Mouse (Mus musculus): ENCODE results near the gene Susd4.

The Susd4 gene

DNA sequence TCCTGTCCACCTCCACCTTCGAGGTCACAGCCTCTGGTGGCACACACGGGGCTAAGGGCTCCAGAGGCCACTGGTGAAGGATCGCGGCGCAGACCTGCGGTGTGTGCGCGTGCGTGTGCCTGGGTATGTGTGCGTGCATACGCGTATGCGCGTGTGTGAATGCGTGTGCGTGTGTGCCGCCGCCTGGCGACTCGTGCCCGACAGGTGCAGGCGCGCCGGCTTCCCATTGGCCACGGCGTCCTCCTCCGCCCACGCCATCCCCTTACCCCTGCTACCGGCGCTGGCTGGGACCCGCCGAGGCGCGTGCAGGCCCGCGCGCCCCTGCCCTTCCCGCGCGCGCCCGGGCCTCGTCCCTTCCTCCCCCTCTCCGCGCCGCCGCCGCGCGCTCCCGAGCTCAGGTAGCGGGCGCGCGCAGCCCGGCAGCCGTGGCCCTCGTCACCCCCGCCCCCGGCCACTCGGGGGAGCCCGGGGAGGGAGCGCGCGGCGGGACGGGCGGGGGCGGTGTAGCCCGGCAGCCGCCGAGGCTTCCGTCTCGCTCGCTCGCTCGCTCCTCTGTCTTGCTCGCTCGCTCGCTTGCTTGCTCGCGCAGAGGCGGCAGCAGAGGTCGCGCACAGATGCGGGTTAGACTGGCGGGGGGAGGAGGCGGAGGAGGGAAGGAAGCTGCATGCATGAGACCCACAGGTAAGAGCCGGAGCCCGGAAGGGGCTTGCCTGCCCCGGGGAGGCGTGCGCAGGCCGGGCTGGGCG is at the start of gene Susd4:
TSS of gene Susd4 (plus strand) at position 145 of the 746 bp plus-strand sequence.
- DNase-seq (ENCODE audit: low spot score) = no peak

DNA sequence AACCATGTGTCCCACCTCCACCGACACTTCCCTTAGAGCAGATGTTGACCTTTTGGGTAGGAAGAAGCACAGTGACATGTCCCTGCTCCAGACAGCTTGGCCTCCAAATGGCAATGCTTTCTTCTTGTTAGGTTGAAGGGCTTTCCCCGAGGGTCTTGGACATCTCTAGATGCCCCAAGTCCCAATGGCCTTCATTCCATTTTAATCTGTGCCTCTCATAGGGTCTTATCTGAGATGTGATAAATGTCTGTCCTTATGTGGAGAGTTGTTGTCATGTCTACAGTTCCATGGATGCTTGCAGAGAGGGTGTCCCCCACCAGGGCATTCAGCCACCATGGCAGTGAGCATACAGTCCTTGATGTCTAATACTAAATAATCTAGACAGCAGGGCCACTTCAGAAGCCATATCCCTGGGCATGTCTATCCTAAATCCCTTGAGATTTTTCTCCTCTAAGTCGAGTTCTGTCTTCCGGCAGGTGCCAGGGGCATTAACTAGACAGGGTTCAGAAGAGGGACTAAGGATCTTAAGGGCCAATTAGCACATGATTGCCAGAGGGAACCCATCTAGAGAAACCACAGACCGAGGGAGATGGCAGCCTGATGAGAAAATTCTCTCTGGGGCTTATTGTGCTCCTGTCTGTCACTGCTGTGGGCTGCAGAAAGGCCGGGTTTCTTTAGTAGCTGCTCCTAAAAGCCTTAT is 49.3 kb upstream of the Susd4 start:
- no peak for DNase-seq (ENCODE audit: low spot score)

DNA sequence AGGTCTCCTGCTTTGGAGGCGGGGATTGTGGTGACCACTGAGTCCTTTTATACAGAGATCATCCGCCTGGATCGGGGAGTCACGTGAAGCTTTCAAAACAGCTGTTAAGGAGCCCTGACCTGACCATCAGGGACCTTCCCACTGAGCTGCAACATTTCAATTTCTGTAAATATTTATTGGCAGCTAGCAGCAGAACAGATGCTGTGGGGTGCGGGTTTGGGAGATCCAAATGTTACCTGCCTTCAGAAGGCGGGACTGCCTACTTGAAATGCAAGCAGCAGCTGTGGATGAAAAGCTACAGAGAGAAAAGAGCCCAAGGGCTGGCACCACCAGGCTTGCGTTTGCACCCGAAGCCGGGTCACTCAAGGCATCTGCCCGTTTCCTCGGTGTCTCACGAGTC is 36.1 kb upstream of the Susd4 start:
- no peak for DNase-seq (ENCODE audit: low spot score)

DNA sequence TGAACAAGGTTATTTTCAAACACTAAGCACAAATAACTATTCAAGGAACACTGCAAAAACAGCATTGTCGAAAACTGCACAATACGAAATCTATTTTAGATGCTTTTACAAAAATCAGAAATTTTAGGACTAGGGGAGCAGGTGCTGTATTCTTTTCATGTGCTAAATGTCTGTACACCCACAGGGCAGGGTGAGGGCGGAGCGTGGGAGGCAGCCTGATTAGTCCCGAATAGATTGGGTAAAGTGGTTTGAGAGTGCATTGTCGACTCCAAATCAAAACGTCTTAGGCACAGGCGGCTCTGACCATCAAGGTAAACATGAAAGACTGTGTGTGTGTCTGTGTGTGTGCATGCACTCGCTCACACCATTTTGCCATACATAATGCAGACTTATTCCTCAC is 34.7 kb upstream of the Susd4 start:
- no peak for DNase-seq (ENCODE audit: low spot score)

DNA sequence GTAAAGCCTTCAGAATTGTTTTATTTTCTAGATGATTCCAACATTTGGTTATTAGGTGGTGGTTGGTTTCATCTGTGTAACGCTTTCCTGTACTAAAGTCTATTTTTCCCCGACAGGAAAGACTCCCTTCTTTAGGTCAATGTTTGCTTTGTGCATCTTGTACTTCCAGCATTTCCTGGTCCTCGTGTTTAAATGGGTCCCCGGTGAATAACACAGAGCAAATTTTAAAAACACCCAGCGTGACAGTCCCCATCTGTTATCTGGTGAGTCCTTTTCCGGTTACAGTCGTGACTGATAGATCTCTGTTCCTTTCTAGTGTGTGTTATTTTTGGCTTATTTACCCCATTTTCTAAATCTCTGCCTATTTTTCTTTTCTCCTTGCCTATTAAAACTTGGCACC is 31.0 kb upstream of the Susd4 start:
- DNase-seq (ENCODE audit: low spot score) = no peak

DNA sequence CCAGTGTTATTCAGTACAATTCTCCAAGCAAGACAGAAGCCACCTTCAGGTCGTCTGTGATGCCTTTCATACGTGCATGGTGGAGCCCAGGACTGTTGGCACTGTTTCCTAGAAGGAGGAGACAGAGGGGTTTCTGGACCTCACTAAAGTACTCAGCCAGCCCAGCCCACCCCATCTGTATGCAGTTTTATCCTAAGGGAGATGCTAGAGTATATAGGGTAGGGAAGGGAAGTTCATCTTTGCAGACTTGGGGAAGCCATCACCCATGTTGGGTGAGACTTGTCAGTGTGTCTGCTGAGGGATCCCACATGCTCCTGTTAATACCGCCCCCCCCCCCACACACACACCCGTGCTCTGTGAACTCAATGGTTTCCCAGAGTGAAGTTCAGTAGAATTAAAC is 27.8 kb upstream of the Susd4 start:
- DNase-seq (ENCODE audit: low spot score) = no peak

DNA sequence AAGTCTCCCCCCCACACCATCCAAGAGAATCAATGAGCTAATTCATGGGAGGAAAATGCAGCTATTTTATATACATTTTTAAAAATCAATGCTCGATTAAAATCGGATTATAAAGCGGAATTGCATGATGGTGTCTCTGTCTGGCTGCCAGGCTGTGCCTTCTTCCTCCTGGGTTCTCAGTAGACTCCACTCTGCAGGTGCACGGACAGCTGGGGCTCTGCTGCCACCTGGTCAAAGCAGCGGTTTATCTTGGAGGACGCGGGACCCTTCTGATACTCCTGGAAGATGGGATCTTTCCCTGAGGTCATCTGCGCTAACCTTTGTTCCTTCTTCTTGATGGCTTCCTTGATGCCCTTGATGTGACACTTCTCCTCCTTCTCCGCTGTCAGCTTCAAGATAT is 16.6 kb upstream of the Susd4 start:
- no peak for DNase-seq (ENCODE audit: low spot score)

DNA sequence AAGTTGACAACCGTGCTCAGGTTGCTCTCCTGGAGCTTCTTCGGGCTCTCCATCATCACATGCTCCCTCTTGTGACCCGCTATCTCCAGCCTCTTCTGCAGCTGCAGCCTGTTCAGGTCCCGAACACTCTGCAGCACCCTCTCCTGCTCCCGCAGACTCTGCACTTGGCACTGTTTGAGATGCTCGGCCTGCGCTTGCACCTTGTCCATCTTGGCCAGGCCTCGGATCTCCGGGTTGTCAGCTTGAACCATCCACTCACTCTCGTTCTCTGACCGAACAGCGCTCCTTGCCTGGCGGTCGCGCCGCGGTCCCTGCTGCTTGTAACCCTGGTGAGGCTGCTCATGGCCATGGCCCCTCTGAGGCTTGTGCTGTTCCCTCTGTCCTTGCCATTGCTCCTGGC is 15.8 kb upstream of the Susd4 start:
- DNase-seq (ENCODE audit: low spot score) = no peak

DNA sequence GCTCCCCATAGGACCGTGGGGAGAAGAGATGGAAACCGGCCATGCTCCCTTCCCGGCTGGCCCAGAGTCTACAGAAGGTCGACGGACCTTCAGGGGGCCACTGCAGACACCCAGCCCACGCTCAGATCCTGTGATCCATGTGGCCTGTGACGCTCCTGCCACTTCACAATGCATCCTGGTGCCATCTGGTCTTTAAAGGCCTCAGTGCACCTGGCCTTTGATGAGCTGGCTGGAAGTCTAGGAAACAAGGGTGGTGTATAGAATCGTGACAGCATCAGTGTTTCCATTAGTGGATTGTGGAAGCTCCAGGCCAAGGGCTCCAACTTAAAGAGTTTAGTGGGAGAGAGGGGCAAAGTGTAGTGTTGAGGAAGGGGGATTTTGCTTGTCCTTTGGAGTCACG is 14.6 kb upstream of the Susd4 start, which contains the start of gene Ccdc185:
TSS of gene Ccdc185 (minus strand) at position 101 of the 400 bp plus-strand sequence.
- no peak for DNase-seq (ENCODE audit: low spot score)

DNA sequence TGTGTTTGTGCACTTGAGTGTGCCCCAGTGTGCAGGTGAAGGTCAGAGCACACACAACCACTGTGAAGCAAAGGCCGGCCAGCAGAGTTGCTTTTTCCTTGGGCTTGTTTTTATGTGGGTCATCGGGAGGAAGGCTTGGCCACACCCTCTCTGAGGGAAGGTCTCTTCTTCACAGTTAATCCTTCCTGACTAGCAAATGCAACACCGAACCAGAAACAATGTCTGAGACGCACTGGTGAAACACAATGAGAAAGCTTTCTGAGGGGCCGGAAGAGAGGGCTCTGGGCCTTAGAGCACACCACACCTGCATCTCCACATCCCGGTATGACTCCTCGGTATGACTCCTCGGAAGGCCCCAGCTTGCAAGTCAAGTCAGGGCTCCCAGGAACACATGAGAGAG is 12.4 kb upstream of the Susd4 start:
- DNase-seq (ENCODE audit: low spot score) = no peak

DNA sequence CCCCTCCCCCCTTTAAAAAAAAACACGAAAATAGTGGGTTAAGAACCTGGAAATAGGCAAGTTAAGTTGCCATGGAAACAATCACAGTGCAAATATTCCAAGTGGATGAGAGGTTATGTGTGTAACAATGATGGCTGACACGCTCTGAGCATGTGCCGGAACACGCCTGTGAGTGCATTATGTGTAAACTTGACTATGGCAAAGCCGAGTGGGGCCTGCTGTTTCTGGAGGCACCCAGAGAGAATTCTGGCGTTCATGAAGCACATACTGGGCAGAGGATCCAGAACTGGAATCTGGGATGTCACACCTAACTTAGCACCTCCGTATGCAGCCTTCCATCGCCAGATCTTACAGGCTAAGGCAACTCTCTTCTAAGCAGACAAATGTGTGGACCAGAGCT is 10.0 kb upstream of the Susd4 start:
- DNase-seq (ENCODE audit: low spot score) = no peak

DNA sequence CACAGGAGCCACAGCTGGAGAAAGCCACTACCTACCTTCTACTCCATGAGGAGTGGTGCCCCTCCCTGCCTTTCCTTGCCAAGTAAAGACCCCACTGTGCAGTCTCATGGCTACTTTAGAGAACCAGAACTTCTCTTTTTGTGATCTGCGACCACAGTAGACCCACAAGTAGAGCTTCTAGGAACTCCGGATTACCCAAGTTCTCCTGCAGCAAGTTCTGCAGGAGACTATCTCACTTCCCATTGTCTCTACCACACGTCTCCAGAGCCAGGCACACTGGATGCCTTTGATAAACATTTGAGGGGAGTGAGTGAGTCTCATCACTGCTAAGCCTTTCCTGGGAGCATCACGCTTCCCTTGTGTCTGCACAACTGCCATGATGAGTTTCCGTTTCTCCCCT is 8.8 kb upstream of the Susd4 start:
- DNase-seq (ENCODE audit: low spot score) = no peak

DNA sequence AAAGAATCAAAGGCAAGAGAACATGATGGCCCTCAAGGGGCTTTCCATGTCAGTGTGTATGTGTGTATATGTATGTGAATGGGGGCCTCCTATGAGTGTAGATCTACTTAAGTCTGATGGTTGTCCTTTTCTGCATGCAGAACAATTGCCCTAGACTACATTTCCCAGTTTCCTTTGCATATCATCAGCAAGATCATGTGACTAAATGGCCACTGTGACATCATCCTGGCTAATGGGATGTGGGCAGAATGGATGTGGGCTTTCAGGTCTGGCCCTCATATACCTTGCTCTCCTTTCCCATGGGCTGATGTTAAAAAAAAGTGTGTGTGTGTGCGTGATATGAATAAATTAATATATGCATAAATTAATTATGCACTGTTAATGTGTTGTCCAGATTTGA is 4.9 kb upstream of the Susd4 start:
- DNase-seq (ENCODE audit: low spot score) = no peak

DNA sequence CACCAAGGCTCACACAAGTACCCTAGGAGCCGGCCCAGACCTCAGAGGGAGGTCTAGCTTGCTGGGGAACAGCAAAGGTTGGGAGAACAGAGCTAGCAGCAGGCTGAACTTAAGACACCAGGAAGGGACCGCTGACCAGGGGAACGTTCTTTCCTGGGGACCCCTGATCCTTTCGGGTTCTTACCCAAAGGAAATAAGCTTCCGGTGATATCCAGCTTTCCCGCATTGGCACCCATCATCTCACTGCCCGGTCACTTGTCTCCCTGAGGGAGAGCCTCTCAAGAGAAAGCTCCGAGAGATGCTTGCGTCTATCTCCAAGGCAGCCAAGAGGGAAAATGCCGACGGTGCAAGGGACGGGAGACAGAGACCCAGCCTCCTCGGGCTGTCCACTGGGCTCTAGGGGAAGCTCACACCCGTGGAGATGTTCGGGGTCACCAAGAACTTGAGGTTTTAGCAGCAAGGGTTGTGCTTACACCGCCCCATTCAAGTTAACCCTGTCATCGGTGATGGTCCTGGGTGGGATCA is 407 bp upstream of the Susd4 start:
- no peak for DNase-seq (ENCODE audit: low spot score)

DNA sequence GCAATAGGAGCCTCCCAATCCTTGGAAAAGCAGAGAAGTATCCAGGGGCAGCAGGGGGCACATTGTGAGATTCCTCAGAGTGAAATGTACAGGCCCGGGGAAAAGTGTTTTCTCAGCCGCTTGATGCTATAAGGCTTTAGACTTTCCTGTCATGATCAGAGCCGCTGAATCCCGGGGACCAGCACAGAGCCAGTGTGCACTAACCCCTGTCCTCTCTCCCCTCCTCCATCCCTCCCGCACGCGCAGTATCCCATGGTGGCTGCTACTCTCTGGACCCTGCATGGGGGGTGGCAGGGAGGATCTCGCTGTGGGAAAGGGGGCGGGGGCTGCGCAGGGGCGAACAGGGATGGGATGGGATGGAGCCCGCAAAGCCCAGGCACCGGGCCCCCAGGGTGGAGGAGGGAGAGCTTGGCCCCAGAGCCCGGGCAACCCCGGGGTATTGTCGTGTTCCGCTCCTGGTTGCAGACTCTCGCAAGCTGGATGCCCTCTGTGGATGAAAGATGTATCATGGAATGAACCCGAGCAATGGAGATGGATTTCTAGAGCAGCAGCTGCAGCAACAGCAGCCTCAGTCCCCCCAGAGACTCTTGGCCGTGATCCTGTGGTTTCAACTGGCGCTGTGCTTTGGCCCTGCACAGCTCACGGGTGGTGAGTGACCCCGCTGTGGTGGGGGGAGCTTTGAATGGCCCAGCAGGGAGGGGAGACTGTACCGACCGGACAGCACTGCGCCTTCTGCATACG is 1.1 kb downstream of the Susd4 start:
- DNase-seq (ENCODE audit: low spot score) = no peak

DNA sequence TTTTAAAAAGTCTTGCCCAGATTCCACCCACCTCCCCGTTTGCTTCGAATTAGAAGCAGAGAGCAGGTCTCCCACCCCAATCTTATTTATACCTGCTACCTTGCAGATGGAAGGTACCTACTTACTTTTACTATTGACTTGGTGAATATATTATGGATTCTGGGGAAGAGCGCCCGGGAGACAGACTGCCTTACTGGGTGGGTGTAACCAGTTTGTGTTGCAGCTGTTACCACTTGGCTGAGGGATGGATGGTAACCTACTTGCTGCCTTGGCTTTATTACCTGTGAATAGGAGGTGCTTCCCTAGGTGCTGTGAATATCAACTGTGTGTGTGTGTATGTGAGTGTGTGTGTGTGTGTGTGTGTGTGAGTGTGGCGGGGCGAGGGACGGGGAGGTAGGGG is 11.9 kb downstream of the Susd4 start:
- no peak for DNase-seq (ENCODE audit: low spot score)

DNA sequence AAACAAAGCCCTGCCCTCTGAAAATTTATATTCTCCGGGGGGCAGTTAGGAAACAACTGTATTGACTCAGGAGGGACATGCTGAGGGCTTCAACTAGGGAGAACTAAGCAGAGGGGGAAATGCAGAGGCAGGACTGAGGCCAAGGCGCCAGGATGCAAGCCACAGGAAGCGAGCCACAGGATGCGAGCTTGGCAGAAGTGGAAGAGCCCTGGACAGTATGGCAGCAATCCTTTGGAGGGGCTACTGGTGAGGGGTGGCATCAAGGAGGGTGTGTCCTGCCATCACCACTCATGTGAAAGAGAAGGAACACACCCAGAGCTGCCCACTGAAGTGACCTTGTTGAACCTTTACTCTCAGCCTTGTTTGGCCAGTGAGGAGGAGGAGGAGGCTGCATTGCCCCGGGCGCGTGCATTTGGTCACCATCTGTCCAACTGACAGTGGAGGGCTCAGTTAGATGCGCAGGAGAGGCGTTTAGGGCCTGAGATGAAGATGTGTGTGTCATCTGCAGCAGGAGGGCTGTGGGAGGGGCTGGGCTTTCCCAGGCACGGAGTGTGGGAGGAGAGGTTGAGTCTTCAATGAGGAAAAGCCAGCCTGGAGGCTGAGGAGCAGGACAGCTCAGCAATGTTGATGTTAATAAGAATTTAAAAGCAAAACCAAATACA is 13.2 kb downstream of the Susd4 start:
- DNase-seq (ENCODE audit: low spot score) = no peak

DNA sequence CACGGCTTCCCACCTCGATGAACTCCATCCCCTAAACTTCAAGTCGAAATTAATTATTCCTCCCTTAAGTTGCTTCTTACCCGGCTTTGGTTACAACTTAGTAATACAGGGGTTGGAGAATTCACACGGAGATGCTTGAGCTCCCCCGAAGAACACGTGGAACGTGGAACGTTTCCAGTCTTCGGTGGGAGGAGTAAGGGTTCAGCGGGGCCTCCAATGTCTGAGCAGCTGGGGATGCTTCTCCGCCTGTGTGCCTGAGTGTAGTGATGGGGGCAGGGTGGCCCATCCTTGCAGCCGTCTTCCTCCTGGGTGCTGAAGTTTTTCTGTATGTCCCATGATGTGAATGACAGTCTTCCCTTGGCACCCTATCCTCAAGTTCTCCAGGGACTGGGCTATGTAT is 14.6 kb downstream of the Susd4 start:
- no peak for DNase-seq (ENCODE audit: low spot score)

DNA sequence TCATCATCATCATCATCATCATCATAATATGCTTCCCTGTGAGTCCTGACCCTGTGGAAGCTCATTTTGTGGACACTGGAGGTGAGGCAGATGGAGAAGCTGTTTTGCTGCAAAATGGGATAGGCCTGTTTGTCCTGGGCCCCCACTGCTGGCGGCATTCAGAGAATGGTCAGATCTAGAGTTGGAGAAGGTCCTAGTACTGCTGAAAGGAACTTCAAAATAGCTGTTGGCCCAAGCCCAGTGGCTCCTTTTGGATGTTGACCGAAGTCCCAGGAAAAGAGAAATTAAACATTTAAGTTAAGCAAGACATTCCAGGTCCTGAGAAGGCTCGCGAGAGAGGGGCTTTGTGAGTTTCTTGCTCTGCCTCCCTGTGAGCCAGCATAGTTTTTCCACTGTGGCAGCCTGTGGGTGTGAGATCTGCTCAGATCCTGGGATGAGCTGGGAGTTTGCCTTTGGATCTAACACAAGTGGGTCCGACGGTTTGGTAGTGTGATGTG is 15.4 kb downstream of the Susd4 start:
- no peak for DNase-seq (ENCODE audit: low spot score)

DNA sequence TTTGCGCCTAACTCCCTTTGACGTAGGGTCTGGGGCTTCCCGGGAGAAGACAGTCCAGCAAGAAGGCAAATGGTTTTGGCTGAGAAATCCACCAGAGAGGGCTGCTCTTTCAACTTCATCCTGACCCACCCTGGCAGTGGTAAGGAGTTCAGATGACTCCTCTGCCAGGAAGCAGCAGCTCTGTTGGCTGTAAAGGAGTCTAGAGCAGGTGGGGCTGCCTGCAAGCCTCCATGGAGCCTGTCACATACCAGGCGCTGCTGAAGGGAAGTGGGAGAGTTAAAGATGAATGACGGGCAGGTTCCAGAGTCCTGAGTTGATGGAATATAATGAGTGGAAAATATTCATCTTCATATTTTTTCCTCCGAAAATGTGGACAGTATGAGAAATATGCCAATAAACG is 20.1 kb downstream of the Susd4 start:
- DNase-seq (ENCODE audit: low spot score) = no peak

DNA sequence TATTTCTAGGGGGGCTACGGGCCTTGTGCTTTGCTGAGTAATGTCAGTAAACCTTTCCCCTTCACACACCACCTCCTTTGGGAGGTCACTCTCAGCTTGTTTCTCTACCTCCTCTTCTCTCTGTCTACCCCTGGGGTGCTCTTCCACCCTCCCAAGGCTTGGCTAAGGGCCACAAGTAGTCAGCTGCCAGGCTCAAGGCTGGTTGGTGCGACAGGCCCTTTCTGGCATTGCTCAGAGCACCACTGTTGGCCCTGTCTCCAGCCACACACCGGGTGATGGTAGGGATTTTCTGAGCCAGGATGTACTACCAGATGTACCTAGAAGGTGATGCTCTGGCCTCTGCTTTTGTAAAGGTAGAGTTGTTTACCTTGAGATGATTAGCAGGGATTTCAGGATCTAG is 21.1 kb downstream of the Susd4 start:
- DNase-seq (ENCODE audit: low spot score) = no peak

DNA sequence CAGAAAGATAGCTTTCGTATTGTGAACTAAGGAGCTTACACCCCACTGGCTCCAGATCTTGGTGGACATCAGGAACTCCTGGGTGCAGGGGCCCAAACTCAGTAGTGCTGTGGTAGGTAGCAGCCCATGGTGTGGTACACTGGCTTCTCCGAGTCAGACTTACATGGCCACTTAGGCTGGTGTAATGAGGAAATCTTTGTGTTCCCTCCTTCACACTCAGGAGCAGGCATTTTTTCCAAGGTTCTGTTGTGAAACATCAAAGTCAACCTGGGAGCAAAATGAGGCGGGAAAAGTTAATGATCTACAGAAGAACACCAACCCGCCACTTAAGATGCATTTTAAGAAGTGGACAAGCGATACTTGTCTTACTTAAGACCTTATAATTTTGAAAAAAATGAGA is 21.8 kb downstream of the Susd4 start:
- DNase-seq (ENCODE audit: low spot score) = no peak
